Mouse (Mus musculus): Measurements from ENCODE around the gene Tsc22d3. TPM values are rescaled to one million over a fixed set of nuclear protein-coding genes. Genes with fewer than 3 reads are reported as not detected.
"Not testable (repeated sequence)": the region's sequence is repeated elsewhere in the genome, so short reads cannot be mapped to it uniquely, and the experiment has no call there.

Gene Tsc22d3
- polyA plus RNA-seq, 2 experiments = 52.9 to 96.0 TPM

DNA sequence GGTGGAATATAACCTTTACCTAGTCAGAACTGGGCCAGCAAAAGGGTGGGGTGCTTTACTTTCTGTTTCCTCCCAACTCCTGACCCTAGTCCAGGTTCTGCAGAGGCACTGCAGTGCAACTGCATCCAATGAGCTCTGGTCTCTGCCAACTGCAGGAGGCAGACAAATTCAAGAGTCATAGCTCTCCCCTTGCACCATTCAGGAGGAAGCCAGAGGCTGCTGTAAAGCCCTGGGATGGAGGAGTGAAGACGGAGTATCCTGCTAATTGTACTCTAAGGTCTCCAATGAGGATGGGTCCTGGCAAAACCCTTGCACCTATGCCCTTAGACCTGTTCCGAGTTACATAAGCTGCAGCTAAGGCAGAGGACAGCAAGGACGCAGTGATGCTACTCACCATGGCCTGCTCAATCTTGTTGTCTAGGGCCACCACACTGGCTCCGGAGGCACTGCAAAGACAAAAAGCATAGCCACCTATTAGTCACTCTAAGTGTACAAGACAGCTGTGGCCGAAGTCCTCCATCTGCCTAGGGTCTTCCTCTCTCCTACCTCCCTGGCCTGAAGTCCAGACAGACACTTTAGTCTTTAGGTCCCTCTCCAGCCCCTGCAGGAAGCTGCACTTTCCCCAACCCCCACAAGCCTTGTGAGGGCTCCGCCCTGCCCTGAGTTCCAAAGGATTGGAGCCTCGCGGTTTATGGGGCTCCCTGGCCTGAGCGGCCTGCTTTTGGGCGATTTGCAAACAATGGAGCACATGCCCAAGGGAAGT is 58.6 kb downstream of the Tsc22d3 start:
- H3K4me3 ChIP-seq (replicated peaks; ENCODE audit: low read length) = peak overlapping the region; percentile 47
- H3K27ac ChIP-seq (replicated peaks; ENCODE audit: low read depth, low read length) = peak overlapping the region; percentile 84
- DNase-seq (ENCODE audit: low spot score) = no peak
- no peak for TF ChIP-seq POLR2A (IDR thresholded peaks at IDR 0.05; ENCODE audit: borderline replicate concordance, extremely low read depth, insufficient read depth, insufficient read length)
- H3K9me3 ChIP-seq (ENCODE audit: control insufficient read depth, low read length) = no peaks in the 10 kb centered on the region
- peak overlapping the region; percentile 64 for H3K9ac ChIP-seq (ENCODE audit: low read depth, low read length, severe bottlenecking)
- no peaks in the 10 kb centered on the region; the same call in 1 of the 2 replicates for H3K36me3 ChIP-seq (ENCODE audit: control insufficient read depth, insufficient read depth, low read length)
- no peaks in the 10 kb centered on the region for H3K4me1 ChIP-seq (ENCODE audit: control insufficient read depth, insufficient read depth, low read length)
- peak; percentile 64 for ATAC-seq (ENCODE audit: low FRiP score, low read depth)
- no peaks in the 10 kb centered on the region for H3K27me3 ChIP-seq (ENCODE audit: control insufficient read depth, insufficient read depth, low read length)
- 16% methylated on average over 10 of the region's 10 CpGs for WGBS
- H3K4me2 ChIP-seq (replicated peaks; ENCODE audit: low read depth, low read length, severe bottlenecking) = peak overlapping the region; percentile 49

DNA sequence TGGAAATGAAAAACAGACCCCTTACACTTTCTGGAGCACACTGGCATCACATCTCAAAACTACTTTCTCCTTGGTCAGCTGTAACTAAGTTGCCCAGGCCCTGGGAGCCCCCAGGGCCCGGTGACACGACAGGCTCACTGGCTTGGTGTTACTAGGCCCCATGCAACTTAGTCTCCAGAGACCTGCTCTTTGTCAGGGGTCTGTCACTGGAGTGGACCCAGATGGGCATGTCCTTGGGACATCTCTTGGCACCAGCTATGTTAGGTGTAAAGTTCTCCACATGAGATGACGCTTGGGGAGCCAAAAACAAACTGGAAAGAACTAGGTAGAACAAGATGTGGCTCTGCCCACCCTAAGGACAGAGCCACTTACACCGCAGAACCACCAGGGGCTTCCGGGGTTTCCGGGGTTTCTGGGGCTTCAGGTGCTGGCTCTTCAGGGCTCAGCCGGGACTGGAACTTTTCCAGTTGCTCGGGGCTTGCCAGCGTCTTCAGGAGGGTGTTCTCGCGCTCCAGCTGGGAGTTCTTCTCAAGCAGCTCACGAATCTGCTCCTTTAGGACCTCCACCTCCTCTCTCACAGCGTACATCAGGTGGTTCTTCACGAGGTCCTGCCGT is 59.9 kb downstream of the Tsc22d3 start:
- no peaks in the 10 kb centered on the region; the same call in 1 of the 2 replicates for H3K36me3 ChIP-seq (ENCODE audit: control insufficient read depth, insufficient read depth, low read length)
- no peaks in the 10 kb centered on the region for H3K27me3 ChIP-seq (ENCODE audit: control insufficient read depth, insufficient read depth, low read length)
- no peak for TF ChIP-seq POLR2A (IDR thresholded peaks at IDR 0.05; ENCODE audit: borderline replicate concordance, extremely low read depth, insufficient read depth, insufficient read length)
- no peak overlapping the region for H3K9ac ChIP-seq (ENCODE audit: low read depth, low read length, severe bottlenecking)
- no peak overlapping the region for H3K27ac ChIP-seq (replicated peaks; ENCODE audit: low read depth, low read length)
- DNase-seq (ENCODE audit: low spot score) (no peak), ATAC-seq (ENCODE audit: low FRiP score, low read depth) (no peak)
- H3K9me3 ChIP-seq (ENCODE audit: control insufficient read depth, low read length) = no peaks in the 10 kb centered on the region
- 81% methylated on average over 15 of the region's 15 CpGs for WGBS
- no peaks in the 10 kb centered on the region for H3K4me1 ChIP-seq (ENCODE audit: control insufficient read depth, insufficient read depth, low read length)
- H3K4me2 ChIP-seq (replicated peaks; ENCODE audit: low read depth, low read length, severe bottlenecking) = peak overlapping the region; percentile 49; the same call in 1 of the 2 replicates
- no peak overlapping the region for H3K4me3 ChIP-seq (replicated peaks; ENCODE audit: low read length)

DNA sequence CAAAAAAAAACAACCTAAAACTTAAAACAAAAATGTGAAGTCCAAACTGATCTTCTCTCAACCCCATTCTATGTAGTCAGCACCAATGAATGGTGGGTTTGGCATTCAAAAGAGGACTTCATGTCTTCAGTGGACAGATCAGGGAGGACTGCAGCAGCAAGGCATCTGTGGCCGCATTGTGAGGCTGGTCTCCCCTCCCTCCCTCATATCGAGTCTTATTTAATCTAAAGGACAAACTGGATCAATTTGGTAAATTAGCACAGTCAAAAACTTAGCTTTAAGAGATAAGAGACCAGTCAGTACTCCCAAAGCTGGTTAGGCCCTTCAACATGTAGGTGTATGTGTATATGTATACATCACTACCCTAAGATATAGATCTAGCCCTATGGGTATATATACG is 60.6 kb downstream of the Tsc22d3 start:
- H3K27ac ChIP-seq (replicated peaks; ENCODE audit: low read depth, low read length); H3K4me3 ChIP-seq (replicated peaks; ENCODE audit: low read length); H3K9ac ChIP-seq (ENCODE audit: low read depth, low read length, severe bottlenecking); ATAC-seq (ENCODE audit: low FRiP score, low read depth); H3K27me3 ChIP-seq (ENCODE audit: control insufficient read depth, insufficient read depth, low read length); DNase-seq (ENCODE audit: low spot score); H3K4me1 ChIP-seq (ENCODE audit: control insufficient read depth, insufficient read depth, low read length); H3K9me3 ChIP-seq (ENCODE audit: control insufficient read depth, low read length); H3K4me2 ChIP-seq (replicated peaks; ENCODE audit: low read depth, low read length, severe bottlenecking); H3K36me3 ChIP-seq (ENCODE audit: control insufficient read depth, insufficient read depth, low read length): not testable (repeated sequence)
- 89% methylated on average over 3 of the region's 3 CpGs for WGBS

DNA sequence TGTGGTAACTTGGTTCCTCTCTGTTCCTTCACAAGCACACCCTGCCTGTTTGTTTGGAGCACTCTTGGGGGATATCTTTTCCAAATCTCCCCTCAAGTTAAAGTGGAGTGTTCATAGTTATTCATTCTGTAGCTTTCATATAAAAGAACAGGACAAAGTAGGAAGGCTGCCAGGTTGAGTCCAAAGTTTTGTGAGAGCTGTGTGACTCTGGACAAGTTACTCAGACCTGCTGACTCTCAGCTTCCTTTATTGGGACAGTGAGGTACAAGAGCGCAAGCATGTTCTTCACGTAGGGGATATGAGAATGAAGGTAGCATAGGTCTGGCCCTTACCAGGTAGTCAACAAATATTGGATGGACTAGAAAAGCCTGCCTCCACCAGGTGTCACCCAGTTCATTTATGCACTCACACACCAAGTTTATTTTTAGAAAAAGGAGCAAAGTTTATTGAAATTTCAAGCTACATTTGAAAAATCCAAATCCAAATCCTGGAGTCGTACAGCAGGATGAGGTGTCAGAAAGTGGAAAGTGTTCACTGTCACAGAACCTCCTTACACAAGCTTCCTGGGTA is 61.3 kb downstream of the Tsc22d3 start:
- Histone ChIP-seq H3K27ac (replicated peaks; ENCODE audit: low read depth, low read length) (no peak overlapping the region), H3K27me3 (ENCODE audit: control insufficient read depth, insufficient read depth, low read length) (no peaks in the 10 kb centered on the region), H3K36me3 (ENCODE audit: control insufficient read depth, insufficient read depth, low read length) (no peaks in the 10 kb centered on the region; the same call in 1 of the 2 replicates), H3K9ac (ENCODE audit: low read depth, low read length, severe bottlenecking) (no peak overlapping the region), H3K4me1 (ENCODE audit: control insufficient read depth, insufficient read depth, low read length) (no peaks in the 10 kb centered on the region), H3K4me3 (replicated peaks; ENCODE audit: low read length) (no peak overlapping the region), H3K4me2 (replicated peaks; ENCODE audit: low read depth, low read length, severe bottlenecking) (no peak overlapping the region), H3K9me3 (ENCODE audit: control insufficient read depth, low read length) (no peaks in the 10 kb centered on the region)
- DNase-seq (ENCODE audit: low spot score) = no peak
- no peak for TF ChIP-seq POLR2A (IDR thresholded peaks at IDR 0.05; ENCODE audit: borderline replicate concordance, extremely low read depth, insufficient read depth, insufficient read length)
- WGBS = 78% methylated on average over 3 of the region's 3 CpGs
- no peak for ATAC-seq (ENCODE audit: low FRiP score, low read depth)

DNA sequence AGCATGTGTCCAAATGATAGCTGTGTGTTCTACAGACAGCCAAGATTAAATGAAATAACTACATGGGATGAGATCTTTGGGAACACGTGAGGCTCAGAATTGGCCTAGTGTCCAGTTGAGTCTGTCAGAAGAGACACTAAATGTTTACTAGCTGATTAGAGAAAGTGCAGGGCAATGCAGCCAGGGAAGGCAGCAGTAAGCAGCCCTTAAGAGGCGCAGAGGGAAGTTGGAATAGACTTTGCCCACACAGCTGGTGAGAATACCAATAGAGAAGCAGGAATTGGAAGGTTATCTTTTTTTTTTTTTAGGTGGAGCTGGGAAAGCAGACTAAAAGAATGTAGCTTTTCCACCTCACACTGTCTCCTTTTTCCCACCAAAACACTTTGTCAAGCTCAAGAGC is 61.8 kb downstream of the Tsc22d3 start:
- Histone ChIP-seq H3K36me3 (ENCODE audit: control insufficient read depth, insufficient read depth, low read length) (no peaks in the 10 kb centered on the region; the same call in 1 of the 2 replicates), H3K9me3 (ENCODE audit: control insufficient read depth, low read length) (no peaks in the 10 kb centered on the region), H3K4me2 (replicated peaks; ENCODE audit: low read depth, low read length, severe bottlenecking) (no peak overlapping the region), H3K4me3 (replicated peaks; ENCODE audit: low read length) (no peak overlapping the region), H3K27ac (replicated peaks; ENCODE audit: low read depth, low read length) (no peak overlapping the region), H3K27me3 (ENCODE audit: control insufficient read depth, insufficient read depth, low read length) (no peaks in the 10 kb centered on the region), H3K4me1 (ENCODE audit: control insufficient read depth, insufficient read depth, low read length) (no peaks in the 10 kb centered on the region), H3K9ac (ENCODE audit: low read depth, low read length, severe bottlenecking) (no peak overlapping the region)
- ATAC-seq (ENCODE audit: low FRiP score, low read depth) (no peak), DNase-seq (ENCODE audit: low spot score) (no peak)
- no peak for TF ChIP-seq POLR2A (IDR thresholded peaks at IDR 0.05; ENCODE audit: borderline replicate concordance, extremely low read depth, insufficient read depth, insufficient read length)
- WGBS = 74% methylated on average over 2 of the region's 2 CpGs

Measured in limb, embryonic 14.5 days (tissue).